Mouse (Mus musculus) thymus, postnatal 4 days (tissue): ENCODE results near the gene Canx.
"Not testable (repeated sequence)": the region's sequence is repeated elsewhere in the genome, so short reads cannot be mapped to it uniquely, and the experiment has no call there.

Experiments
- DNase-seq: peaks from one replicate; pipeline ENCODE4 v3.0.0; 2021

Gene Canx

GRCm38 (mm10) chr11:50329378-50329777, 3.9 kb upstream of the Canx start:
- no peak for DNase-seq

GRCm38 (mm10) chr11:50328075-50328625, 2.7 kb upstream of the Canx start:
- DNase-seq: peak; percentile 15

GRCm38 (mm10) chr11:50326302-50326966, 961 bp upstream of the Canx start:
- no peak for DNase-seq

GRCm38 (mm10) chr11:50324751-50325471, 562 bp downstream of the Canx start:
- DNase-seq: no peak

GRCm38 (mm10) chr11:50323843-50324242, 1.6 kb downstream of the Canx start:
- no peak for DNase-seq

GRCm38 (mm10) chr11:50322345-50322744, 3.1 kb downstream of the Canx start:
- DNase-seq: no peak

- no peak for DNase-seq
Measured at GRCm38 (mm10) chr11:50321239-50321638, 4.2 kb downstream of the Canx start.

GRCm38 (mm10) chr11:50319343-50319742, 6.1 kb downstream of the Canx start:
- DNase-seq: not testable (repeated sequence)

- no peak for DNase-seq
Measured at GRCm38 (mm10) chr11:50312803-50313202, 12.7 kb downstream of the Canx start.

GRCm38 (mm10) chr11:50303406-50303805, 22.1 kb downstream of the Canx start:
- no peak for DNase-seq

- DNase-seq: peak; percentile 94
Measured at GRCm38 (mm10) chr11:50292190-50292855, 33.1 kb downstream of the Canx start, which contains the start of gene Maml1. Maml1 (minus strand) TSS chr11:50292311.

GRCm38 (mm10) chr11:50291321-50292165, 33.9 kb downstream of the Canx start:
- peak; percentile 60 for DNase-seq

GRCm38 (mm10) chr11:50290486-50291225, 34.8 kb downstream of the Canx start:
- DNase-seq: no peak

- no peak for DNase-seq
Measured at GRCm38 (mm10) chr11:50286428-50286827, 39.0 kb downstream of the Canx start.

GRCm38 (mm10) chr11:50285696-50286095, 39.8 kb downstream of the Canx start:
- DNase-seq: no peak

- DNase-seq: no peak
Measured at GRCm38 (mm10) chr11:50285263-50285662, 40.2 kb downstream of the Canx start.

- no peak for DNase-seq
Measured at GRCm38 (mm10) chr11:50280053-50280452, 45.4 kb downstream of the Canx start.

- DNase-seq: no peak
Measured at GRCm38 (mm10) chr11:50279005-50279404, 46.5 kb downstream of the Canx start.

GRCm38 (mm10) chr11:50277706-50278105, 47.8 kb downstream of the Canx start:
- DNase-seq: no peak

GRCm38 (mm10) chr11:50277025-50277424, 48.4 kb downstream of the Canx start:
- DNase-seq: no peak

- no peak for DNase-seq
Measured at GRCm38 (mm10) chr11:50275568-50276151, 49.8 kb downstream of the Canx start.
